Mouse (Mus musculus) kidney, adult 2 months (tissue): Measurements from ENCODE around the gene B3gnt2. TPM values are rescaled to one million over a fixed set of nuclear protein-coding genes. Genes with fewer than 3 reads are reported as not detected.

ENCODE experiments used
- DNase-seq: peaks from one replicate; pipeline ENCODE4 v3.0.0; 2021
- H3K27ac ChIP-seq: fragments of 200-500 bp; 2 replicates; pipeline ENCODE4 v1.5.1; 2012; ENCODE audit warnings: low read depth, low read length, control low read depth, inconsistent platforms; ENCODE audit not compliant: insufficient read depth
- H3K27me3 ChIP-seq: fragments of 200-500 bp; replicated peaks from 2 replicates; pipeline ENCODE4 v1.6.1; 2012; ENCODE audit warnings: mild to moderate bottlenecking, moderate library complexity, low read length, inconsistent platforms; ENCODE audit not compliant: control insufficient read depth, insufficient read depth
- H3K36me3 ChIP-seq: fragments of 200-500 bp; 2 replicates; pipeline ENCODE4 v1.6.1; 2012; ENCODE audit warnings: mild to moderate bottlenecking, moderate library complexity, low read length, inconsistent platforms; ENCODE audit not compliant: control insufficient read depth, insufficient read depth
- H3K4me1 ChIP-seq: fragments of 200-500 bp; 2 replicates; pipeline ENCODE4 v1.6.1; 2011; ENCODE audit warnings: low read length; ENCODE audit not compliant: control insufficient read depth, insufficient read depth
- H3K4me3 ChIP-seq: fragments of 200-500 bp; 2 replicates; pipeline ENCODE4 v1.5.1; 2011; ENCODE audit warnings: mild to moderate bottlenecking, low read depth, low read length, control low read depth; ENCODE audit not compliant: insufficient read depth
- CTCF ChIP-seq: fragments of 200-500 bp; conservative IDR thresholded peaks from 2 replicates; pipeline ENCODE4 v1.5.1; 2011; ENCODE audit warnings: low read depth, mild to moderate bottlenecking, control low read depth, low read length, moderate library complexity, mixed read lengths; ENCODE audit not compliant: insufficient read depth, insufficient read length
- POLR2A ChIP-seq: fragments of 200-500 bp; IDR thresholded peaks from one replicate; pipeline ENCODE4 v1.6.1; 2011; ENCODE audit warnings: low read depth, low read length, control low read depth
- WGBS: fragments of 180-500 bp; shearing (Covaris S2); methylation state at CpG from one replicate; pipeline ENCODE4 v1.1.7; 2018; 5-methylcytosine and 5-hydroxymethylcytosine counted together
- polyA plus RNA-seq: library from polyadenylated mRNA; depleted of rRNA; stranded (reverse); fragments of >200 nt; gene quantifications from 2 replicates; pipeline ENCODE4 v1.2.3, GENCODE M21; 2012

The B3gnt2 gene
- polyA plus RNA-seq, 1 experiment, result 21.0 TPM

DNA sequence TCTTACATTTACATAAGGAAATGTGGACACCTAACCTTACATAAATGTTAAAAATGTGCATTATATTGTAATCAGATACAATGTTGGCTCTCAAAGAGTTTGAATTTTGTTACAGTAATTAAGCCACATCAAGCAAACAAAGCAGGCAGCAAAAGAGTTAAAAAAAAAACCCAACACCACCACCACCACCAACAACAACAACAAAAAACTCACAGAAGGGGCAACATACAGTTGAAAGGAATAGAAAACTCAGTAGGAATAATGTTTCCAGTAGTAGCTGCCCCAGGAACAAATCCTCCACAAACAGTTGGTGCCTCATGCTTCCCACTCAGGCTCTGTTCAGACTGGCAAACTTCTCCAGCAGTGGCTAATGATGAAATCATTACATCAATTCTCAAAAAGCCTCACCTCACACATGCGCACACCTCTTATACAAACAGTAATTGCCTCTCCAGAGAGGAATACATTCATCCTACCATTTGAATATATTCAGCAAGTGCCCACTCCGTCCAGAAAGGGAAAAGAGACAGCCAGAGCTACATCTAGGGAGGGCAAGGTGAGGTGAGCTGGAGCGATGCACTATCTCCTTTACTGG is 4.3 kb downstream of the B3gnt2 start:
- H3K4me1 ChIP-seq, result peaks cover 38% of the 10 kb centered on the region
- H3K36me3 ChIP-seq, result no peaks in the 10 kb centered on the region
- H3K4me3 ChIP-seq, result no peak overlapping the region
- H3K27ac ChIP-seq, result peak overlapping the region; percentile 41; the same call in 1 of the 2 replicates
- TF ChIP-seq POLR2A (no peak), CTCF (no peak)
- H3K27me3 ChIP-seq, result no peaks in the 10 kb centered on the region
- no peak for DNase-seq
- WGBS, result 57% methylated on average over 3 of the region's 3 CpGs

GRCm38 (mm10) chr11:22854571-22854970 is 6.2 kb downstream of the B3gnt2 start:
- peaks cover 48% of the 10 kb centered on the region for H3K4me1 ChIP-seq
- WGBS, result 53% methylated on average over 4 of the region's 4 CpGs
- H3K27ac ChIP-seq, result peak overlapping the region; percentile 44; the same call in 1 of the 2 replicates
- no peak for TF ChIP-seq CTCF
- no peak for TF ChIP-seq POLR2A
- no peaks in the 10 kb centered on the region for H3K36me3 ChIP-seq
- no peak overlapping the region for H3K4me3 ChIP-seq
- peak; percentile 24 for DNase-seq
- H3K27me3 ChIP-seq, result no peaks in the 10 kb centered on the region

- Histone ChIP-seq H3K4me3 (no peak overlapping the region), H3K4me1 (peaks cover 52% of the 10 kb centered on the region), H3K36me3 (no peaks in the 10 kb centered on the region), H3K27ac (peak overlapping the region; percentile 74), H3K27me3 (no peaks in the 10 kb centered on the region)
- WGBS, result 38% methylated on average over 2 of the region's 2 CpGs
- peak; percentile 24 for DNase-seq
- no peak for TF ChIP-seq POLR2A
- no peak for TF ChIP-seq CTCF
Measured at GRCm38 (mm10) chr11:22853477-22854157, 7.1 kb downstream of the B3gnt2 start.

GRCm38 (mm10) chr11:22852510-22852909 is 8.3 kb downstream of the B3gnt2 start:
- peaks cover 62% of the 10 kb centered on the region for H3K4me1 ChIP-seq
- no peak overlapping the region for H3K4me3 ChIP-seq
- peak overlapping the region; percentile 74 for H3K27ac ChIP-seq
- no peaks in the 10 kb centered on the region for H3K27me3 ChIP-seq
- H3K36me3 ChIP-seq, result no peaks in the 10 kb centered on the region
- peak; percentile 15 for DNase-seq
- 24% methylated on average over 1 of the region's 1 CpGs for WGBS
- TF ChIP-seq POLR2A (no peak), CTCF (no peak)

DNA sequence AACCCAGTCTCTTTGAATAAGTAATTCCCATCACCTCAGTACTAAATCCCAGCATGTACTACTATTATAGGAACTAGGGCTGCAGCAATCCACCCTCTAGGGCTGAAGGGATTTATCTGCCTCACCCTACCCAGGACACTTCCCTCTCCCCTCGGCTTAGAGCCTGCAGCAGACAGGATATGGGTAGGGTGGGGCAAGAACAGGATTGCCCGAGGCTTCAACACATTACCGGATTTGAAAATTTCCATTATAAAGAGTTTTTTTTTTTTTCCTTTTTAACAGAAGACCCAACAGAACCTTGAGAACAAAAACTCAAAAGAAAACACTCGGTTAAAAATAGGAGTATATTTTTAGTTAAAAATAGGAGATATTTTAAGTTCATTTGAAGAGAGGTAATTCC is 9.3 kb downstream of the B3gnt2 start:
- Histone ChIP-seq H3K36me3 (no peaks in the 10 kb centered on the region), H3K4me1 (peaks cover 68% of the 10 kb centered on the region), H3K27ac (0 out of 2 replicates have a peak overlapping the region, but pooled peaks have one; percentile 6), H3K27me3 (no peaks in the 10 kb centered on the region), H3K4me3 (no peak overlapping the region)
- TF ChIP-seq POLR2A (no peak), CTCF (no peak)
- 26% methylated on average over 4 of the region's 4 CpGs for WGBS
- DNase-seq, result peak; percentile 70

DNA sequence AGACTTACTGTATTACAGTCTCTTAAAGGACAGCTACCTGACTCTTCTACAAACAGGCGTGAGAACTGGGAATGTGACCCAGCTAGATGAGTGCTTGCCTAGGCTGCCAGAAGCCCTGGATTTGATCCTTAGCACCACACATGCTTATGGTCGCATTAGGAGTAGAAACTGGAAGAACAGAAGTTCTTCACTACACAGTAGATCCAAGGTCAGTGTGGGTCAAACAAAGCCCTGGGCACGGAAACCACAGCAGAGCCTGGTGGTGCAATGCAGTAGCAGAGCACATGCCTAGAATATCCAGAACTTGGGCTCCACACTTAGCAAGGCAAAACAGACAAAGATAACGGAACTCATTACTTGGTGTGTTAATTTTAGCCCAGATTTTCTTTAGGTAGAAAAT is 10.7 kb downstream of the B3gnt2 start:
- 26% methylated on average over 4 of the region's 4 CpGs for WGBS
- peak overlapping the region; percentile 61 for H3K27ac ChIP-seq
- DNase-seq, result peak; percentile 77
- peaks cover 81% of the 10 kb centered on the region for H3K4me1 ChIP-seq
- no peaks in the 10 kb centered on the region for H3K36me3 ChIP-seq
- H3K4me3 ChIP-seq, result no peak overlapping the region
- no peaks in the 10 kb centered on the region for H3K27me3 ChIP-seq
- TF ChIP-seq POLR2A, result no peak
- TF ChIP-seq CTCF, result 0 out of 2 replicates have a peak, but pooled peaks have one; percentile 19

GRCm38 (mm10) chr11:22848649-22849195 is 12.0 kb downstream of the B3gnt2 start:
- peak; percentile 51 for DNase-seq
- WGBS, result 34% methylated on average over 5 of the region's 5 CpGs
- Histone ChIP-seq H3K4me3 (no peak overlapping the region), H3K4me1 (peaks cover 81% of the 10 kb centered on the region), H3K27ac (peak overlapping the region; percentile 92), H3K27me3 (no peaks in the 10 kb centered on the region), H3K36me3 (no peaks in the 10 kb centered on the region)
- TF ChIP-seq CTCF, result no peak
- TF ChIP-seq POLR2A, result no peak
